Mouse (Mus musculus): ENCODE data around the gene Cdr2l. TPM values are rescaled to one million over a fixed set of nuclear protein-coding genes. Genes with fewer than 3 reads are reported as not detected.

Gene Cdr2l
- polyA plus RNA-seq, 1 experiment from 2014 or later: 18.5 TPM

DNA sequence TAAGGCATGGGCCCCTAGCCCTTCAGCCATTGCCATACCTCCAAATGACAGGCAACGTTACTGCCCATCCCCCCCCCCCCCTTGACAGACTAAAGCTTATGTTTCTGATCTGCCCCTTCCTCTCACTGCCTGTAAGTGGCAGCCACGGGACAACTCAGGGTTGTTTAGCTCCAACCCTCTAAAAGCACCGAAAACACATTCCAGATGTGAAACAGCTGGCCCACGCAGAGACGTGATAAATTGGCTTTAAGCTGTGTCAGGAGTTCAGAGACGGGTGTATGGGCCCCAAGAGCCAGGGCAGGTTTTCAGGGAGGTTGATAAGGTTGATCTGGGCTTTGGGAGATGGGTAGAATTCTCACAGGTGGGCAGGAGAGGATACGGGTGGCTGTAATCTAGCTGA lies 36.2 kb upstream of the Cdr2l start:
- H3K27me3 ChIP-seq (ENCODE audit: control insufficient read depth, insufficient read depth, low read depth, low read length): peaks cover 5% of the 10 kb centered on the region; the same call in 1 of the 2 replicates
- H3K4me2 ChIP-seq (ENCODE audit: low read length): no peak overlapping the region
- no peak overlapping the region for H3K9ac ChIP-seq (ENCODE audit: low read depth, low read length)
- H3K9me3 ChIP-seq (replicated peaks; ENCODE audit: control insufficient read depth, low read length, poor library complexity, severe bottlenecking): no peaks in the 10 kb centered on the region
- no peak for ATAC-seq
- H3K4me1 ChIP-seq (ENCODE audit: control insufficient read depth, insufficient read depth, low read length): no peaks in the 10 kb centered on the region
- H3K36me3 ChIP-seq (ENCODE audit: control insufficient read depth, insufficient read depth, low read length): peaks cover 14% of the 10 kb centered on the region
- no peak overlapping the region for H3K4me3 ChIP-seq (ENCODE audit: low read depth, low read length)
- no peak overlapping the region for H3K27ac ChIP-seq (ENCODE audit: low read length)
- 54% methylated on average over 7 of the region's 7 CpGs for WGBS

DNA sequence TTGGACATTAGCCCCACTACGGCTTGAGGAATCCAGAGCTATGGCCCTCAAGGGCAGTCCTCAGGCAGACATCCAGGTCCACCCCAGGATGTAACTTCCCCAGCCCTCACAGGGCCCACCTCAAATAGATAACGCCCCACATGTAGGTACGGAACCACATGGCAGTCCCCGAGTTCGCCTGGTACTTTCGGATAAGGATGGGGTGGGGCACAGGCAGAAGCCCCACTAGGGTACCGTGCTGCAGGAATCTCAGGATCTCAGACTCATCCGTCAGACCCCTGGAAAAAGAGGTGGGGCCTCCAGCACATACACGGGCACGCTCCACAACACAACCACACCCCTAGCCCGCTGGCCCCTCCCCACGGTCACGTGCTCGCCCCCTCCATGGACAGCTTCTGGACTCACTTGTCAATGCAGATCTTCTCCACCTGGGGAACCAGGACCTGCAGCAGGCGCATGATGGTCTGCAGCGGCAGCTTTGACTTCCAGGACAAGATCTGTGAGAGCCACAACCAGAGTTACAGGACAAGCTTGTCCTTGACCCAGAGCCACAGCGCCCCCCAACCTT lies 33.0 kb upstream of the Cdr2l start:
- Histone ChIP-seq H3K27ac (ENCODE audit: low read length) (no peak overlapping the region), H3K36me3 (ENCODE audit: control insufficient read depth, insufficient read depth, low read length) (peaks cover 23% of the 10 kb centered on the region), H3K4me2 (ENCODE audit: low read length) (no peak overlapping the region), H3K9me3 (replicated peaks; ENCODE audit: control insufficient read depth, low read length, poor library complexity, severe bottlenecking) (no peaks in the 10 kb centered on the region), H3K4me1 (ENCODE audit: control insufficient read depth, insufficient read depth, low read length) (no peaks in the 10 kb centered on the region), H3K9ac (ENCODE audit: low read depth, low read length) (no peak overlapping the region), H3K4me3 (ENCODE audit: low read depth, low read length) (no peak overlapping the region), H3K27me3 (ENCODE audit: control insufficient read depth, insufficient read depth, low read depth, low read length) (peaks cover 5% of the 10 kb centered on the region; the same call in 1 of the 2 replicates)
- no peak for ATAC-seq
- 64% methylated on average over 17 of the region's 17 CpGs for WGBS

DNA sequence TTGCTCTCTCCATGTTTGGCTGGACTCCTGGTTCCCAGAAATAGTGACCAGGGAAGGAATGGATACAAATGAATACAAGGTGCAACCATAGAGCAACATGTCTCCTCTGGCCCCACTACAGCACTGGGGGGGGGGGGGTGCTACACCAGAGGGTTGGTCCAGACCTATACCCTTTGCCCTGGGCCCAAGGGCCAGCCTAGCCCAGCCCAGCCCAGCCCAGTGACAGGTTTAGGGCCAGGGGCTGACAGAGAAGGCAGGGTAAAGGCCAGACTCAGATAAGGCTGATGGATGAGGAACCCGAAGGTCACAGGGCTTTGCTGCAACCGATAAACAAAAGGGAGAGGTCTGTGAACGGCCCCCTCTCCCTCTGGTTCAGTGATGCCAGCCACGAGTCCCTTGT lies 31.7 kb upstream of the Cdr2l start:
- H3K27ac ChIP-seq (ENCODE audit: low read length): no peak overlapping the region
- no peaks in the 10 kb centered on the region for H3K4me1 ChIP-seq (ENCODE audit: control insufficient read depth, insufficient read depth, low read length)
- H3K4me3 ChIP-seq (ENCODE audit: low read depth, low read length): no peak overlapping the region
- no peak overlapping the region for H3K4me2 ChIP-seq (ENCODE audit: low read length)
- no peaks in the 10 kb centered on the region for H3K9me3 ChIP-seq (replicated peaks; ENCODE audit: control insufficient read depth, low read length, poor library complexity, severe bottlenecking)
- no peak for ATAC-seq
- H3K9ac ChIP-seq (ENCODE audit: low read depth, low read length): no peak overlapping the region
- WGBS: 79% methylated on average over 4 of the region's 4 CpGs
- H3K36me3 ChIP-seq (ENCODE audit: control insufficient read depth, insufficient read depth, low read length): peaks cover 23% of the 10 kb centered on the region
- no peaks in the 10 kb centered on the region for H3K27me3 ChIP-seq (ENCODE audit: control insufficient read depth, insufficient read depth, low read depth, low read length)

DNA sequence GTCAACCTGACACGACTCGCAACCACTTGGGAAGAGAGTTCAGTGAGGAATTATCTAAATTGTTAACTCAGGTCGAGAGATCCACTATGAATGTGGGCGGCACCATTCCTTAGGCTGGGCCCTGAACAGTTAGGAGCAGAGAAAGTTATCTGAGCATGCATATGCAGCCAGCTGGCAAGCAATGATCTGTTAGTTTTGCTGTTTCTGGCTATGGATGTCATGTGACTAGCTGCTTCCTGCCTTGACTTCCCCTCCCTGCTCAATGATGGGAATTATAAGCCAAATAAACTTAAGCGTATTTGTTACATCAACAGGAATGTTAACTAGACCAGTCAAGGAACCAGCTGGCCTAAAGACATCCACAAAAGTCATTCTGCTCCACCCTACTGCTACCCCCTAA lies 28.3 kb upstream of the Cdr2l start:
- Histone ChIP-seq H3K4me3 (ENCODE audit: low read depth, low read length) (no peak overlapping the region), H3K36me3 (ENCODE audit: control insufficient read depth, insufficient read depth, low read length) (peaks cover 20% of the 10 kb centered on the region), H3K4me1 (ENCODE audit: control insufficient read depth, insufficient read depth, low read length) (no peaks in the 10 kb centered on the region), H3K9ac (ENCODE audit: low read depth, low read length) (no peak overlapping the region), H3K27me3 (ENCODE audit: control insufficient read depth, insufficient read depth, low read depth, low read length) (no peaks in the 10 kb centered on the region), H3K27ac (ENCODE audit: low read length) (no peak overlapping the region), H3K4me2 (ENCODE audit: low read length) (no peak overlapping the region), H3K9me3 (replicated peaks; ENCODE audit: control insufficient read depth, low read length, poor library complexity, severe bottlenecking) (no peaks in the 10 kb centered on the region)
- whole genome bisulfite sequencing: 97% methylated on average over 5 of the region's 5 CpGs
- no peak for ATAC-seq

DNA sequence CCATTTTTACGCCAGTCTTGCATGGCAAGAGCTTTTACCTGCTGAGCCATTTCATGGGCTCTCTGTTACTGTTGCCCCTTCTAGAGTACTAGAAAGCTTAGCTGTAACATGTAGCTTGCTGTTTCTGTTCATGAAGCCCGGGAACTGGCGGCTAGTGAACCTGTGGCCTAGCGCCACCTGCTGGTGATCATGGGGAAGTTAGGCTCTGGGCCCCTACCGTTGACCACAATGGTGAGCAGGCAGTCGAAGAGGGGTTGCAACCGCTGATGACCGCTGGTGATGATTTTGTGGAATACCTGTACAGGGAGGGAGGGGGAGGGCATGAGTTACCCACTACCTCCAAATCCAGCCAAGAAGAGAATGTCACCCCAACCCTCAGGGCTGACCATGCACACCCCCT lies 27.5 kb upstream of the Cdr2l start:
- ATAC-seq: peak; percentile 16; the same call in 1 of the 2 replicates
- 7% methylated on average over 8 of the region's 8 CpGs for WGBS
- peaks cover 14% of the 10 kb centered on the region; the same call in 1 of the 2 replicates for H3K36me3 ChIP-seq (ENCODE audit: control insufficient read depth, insufficient read depth, low read length)
- H3K27me3 ChIP-seq (ENCODE audit: control insufficient read depth, insufficient read depth, low read depth, low read length): no peaks in the 10 kb centered on the region
- H3K4me1 ChIP-seq (ENCODE audit: control insufficient read depth, insufficient read depth, low read length): peaks cover 4% of the 10 kb centered on the region
- H3K4me2 ChIP-seq (ENCODE audit: low read length): no peak overlapping the region
- H3K9ac ChIP-seq (ENCODE audit: low read depth, low read length): no peak overlapping the region
- no peaks in the 10 kb centered on the region for H3K9me3 ChIP-seq (replicated peaks; ENCODE audit: control insufficient read depth, low read length, poor library complexity, severe bottlenecking)
- H3K27ac ChIP-seq (ENCODE audit: low read length): no peak overlapping the region
- H3K4me3 ChIP-seq (ENCODE audit: low read depth, low read length): no peak overlapping the region

DNA sequence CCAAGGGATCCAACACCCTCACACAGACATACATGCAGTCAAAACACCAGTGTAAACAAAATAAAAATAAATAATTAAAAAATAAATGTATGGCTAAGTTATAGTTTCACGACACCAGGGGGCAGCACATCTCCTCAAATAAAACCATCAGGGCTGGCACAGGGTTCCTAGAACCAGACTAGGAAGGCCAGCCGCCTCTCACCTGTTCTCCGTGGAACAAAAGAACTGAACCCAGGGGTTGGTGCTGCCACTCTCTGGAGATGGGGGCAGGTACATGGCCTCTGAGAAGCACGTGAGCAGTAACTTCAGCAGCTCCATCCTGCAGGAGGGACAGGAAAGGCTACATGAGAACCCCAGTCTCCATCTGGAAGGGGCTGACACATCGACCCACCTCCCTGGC lies 23.2 kb upstream of the Cdr2l start:
- H3K27ac ChIP-seq (ENCODE audit: low read length): peak overlapping the region; percentile 39; the same call in 1 of the 2 replicates
- H3K4me2 ChIP-seq (ENCODE audit: low read length): no peak overlapping the region
- peak overlapping the region; percentile 50 for H3K9ac ChIP-seq (ENCODE audit: low read depth, low read length)
- peaks cover 4% of the 10 kb centered on the region for H3K4me1 ChIP-seq (ENCODE audit: control insufficient read depth, insufficient read depth, low read length)
- H3K27me3 ChIP-seq (ENCODE audit: control insufficient read depth, insufficient read depth, low read depth, low read length): no peaks in the 10 kb centered on the region
- no peaks in the 10 kb centered on the region; the same call in 1 of the 2 replicates for H3K36me3 ChIP-seq (ENCODE audit: control insufficient read depth, insufficient read depth, low read length)
- 23% methylated on average over 5 of the region's 5 CpGs for WGBS
- peak; percentile 41; the same call in 1 of the 2 replicates for ATAC-seq
- H3K9me3 ChIP-seq (replicated peaks; ENCODE audit: control insufficient read depth, low read length, poor library complexity, severe bottlenecking): no peaks in the 10 kb centered on the region
- no peak overlapping the region for H3K4me3 ChIP-seq (ENCODE audit: low read depth, low read length)

DNA sequence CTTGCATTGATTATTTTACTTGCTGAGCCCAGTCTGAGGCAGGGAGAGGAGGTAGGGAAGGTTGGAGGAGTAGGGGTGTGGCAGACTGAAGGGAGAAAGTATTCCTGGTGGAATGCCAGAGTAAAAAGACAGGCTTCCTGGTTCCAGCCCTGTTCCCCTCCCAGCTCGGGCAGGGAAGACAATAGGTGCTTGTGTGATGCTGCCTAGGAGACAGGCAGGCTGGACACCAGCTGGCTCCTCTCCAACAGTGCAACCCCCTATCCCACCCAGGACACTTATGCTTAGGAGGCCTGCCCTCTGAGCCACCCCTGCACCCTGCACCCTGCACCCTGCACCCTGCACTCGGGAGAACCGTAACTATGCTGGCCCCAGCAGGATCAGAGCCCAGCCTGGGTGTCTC lies 22.4 kb upstream of the Cdr2l start:
- no peak overlapping the region for H3K4me2 ChIP-seq (ENCODE audit: low read length)
- H3K4me1 ChIP-seq (ENCODE audit: control insufficient read depth, insufficient read depth, low read length): peaks cover 4% of the 10 kb centered on the region
- no peaks in the 10 kb centered on the region for H3K9me3 ChIP-seq (replicated peaks; ENCODE audit: control insufficient read depth, low read length, poor library complexity, severe bottlenecking)
- H3K36me3 ChIP-seq (ENCODE audit: control insufficient read depth, insufficient read depth, low read length): no peaks in the 10 kb centered on the region; the same call in 1 of the 2 replicates
- H3K27ac ChIP-seq (ENCODE audit: low read length): peak overlapping the region; percentile 39; the same call in 1 of the 2 replicates
- WGBS: 37% methylated on average over 3 of the region's 3 CpGs
- H3K4me3 ChIP-seq (ENCODE audit: low read depth, low read length): no peak overlapping the region
- H3K9ac ChIP-seq (ENCODE audit: low read depth, low read length): no peak overlapping the region
- H3K27me3 ChIP-seq (ENCODE audit: control insufficient read depth, insufficient read depth, low read depth, low read length): no peaks in the 10 kb centered on the region
- no peak for ATAC-seq

DNA sequence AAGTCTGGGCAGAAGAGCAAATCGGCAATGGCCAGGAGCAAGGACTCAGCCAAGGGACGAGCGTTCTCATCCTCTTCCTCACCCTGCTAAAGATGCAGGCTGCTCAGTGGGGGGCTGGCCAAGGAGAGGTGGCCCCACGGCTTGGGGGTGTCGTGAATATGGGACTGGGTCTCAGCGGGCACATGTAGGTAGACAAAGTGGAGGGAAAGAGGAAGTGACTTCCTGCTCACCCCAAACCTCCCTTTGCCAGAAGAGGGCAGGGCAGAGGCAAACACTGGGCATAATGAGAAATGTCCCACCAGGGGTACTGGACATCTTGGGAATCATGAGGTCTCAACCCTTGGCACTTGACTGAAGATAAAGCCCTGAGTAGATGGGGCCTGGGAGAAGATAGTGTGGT lies 22.0 kb upstream of the Cdr2l start:
- H3K4me2 ChIP-seq (ENCODE audit: low read length): no peak overlapping the region
- H3K4me3 ChIP-seq (ENCODE audit: low read depth, low read length): no peak overlapping the region
- no peaks in the 10 kb centered on the region for H3K27me3 ChIP-seq (ENCODE audit: control insufficient read depth, insufficient read depth, low read depth, low read length)
- peaks cover 4% of the 10 kb centered on the region for H3K4me1 ChIP-seq (ENCODE audit: control insufficient read depth, insufficient read depth, low read length)
- no peak for ATAC-seq
- H3K9me3 ChIP-seq (replicated peaks; ENCODE audit: control insufficient read depth, low read length, poor library complexity, severe bottlenecking): no peaks in the 10 kb centered on the region
- WGBS: 61% methylated on average over 6 of the region's 6 CpGs
- H3K36me3 ChIP-seq (ENCODE audit: control insufficient read depth, insufficient read depth, low read length): no peaks in the 10 kb centered on the region; the same call in 1 of the 2 replicates
- peak overlapping the region; percentile 29; the same call in 1 of the 2 replicates for H3K27ac ChIP-seq (ENCODE audit: low read length)
- no peak overlapping the region for H3K9ac ChIP-seq (ENCODE audit: low read depth, low read length)

DNA sequence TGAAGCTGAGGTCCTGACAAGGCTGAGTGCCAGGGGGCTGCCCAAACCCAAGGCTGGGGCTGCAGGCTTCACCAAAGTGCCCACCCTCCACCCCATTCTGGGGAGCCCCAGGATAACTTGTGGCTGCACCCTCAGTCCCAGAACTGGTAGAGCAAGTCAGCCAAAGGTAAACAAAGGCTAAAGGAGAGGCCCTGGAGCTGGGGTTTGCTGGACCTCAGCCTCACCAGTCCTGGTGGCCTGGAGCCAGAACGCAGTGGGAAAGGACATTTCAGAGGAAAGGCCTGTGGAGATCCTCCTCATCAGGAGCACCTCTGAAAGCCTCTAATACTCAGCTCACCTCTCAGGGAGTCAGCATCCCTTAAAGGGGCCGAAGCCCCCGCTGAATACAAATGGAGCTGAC lies 17.6 kb upstream of the Cdr2l start:
- H3K9me3 ChIP-seq (replicated peaks; ENCODE audit: control insufficient read depth, low read length, poor library complexity, severe bottlenecking): no peaks in the 10 kb centered on the region
- no peak overlapping the region for H3K4me3 ChIP-seq (ENCODE audit: low read depth, low read length)
- H3K9ac ChIP-seq (ENCODE audit: low read depth, low read length): no peak overlapping the region
- H3K4me1 ChIP-seq (ENCODE audit: control insufficient read depth, insufficient read depth, low read length): peaks cover 11% of the 10 kb centered on the region
- no peaks in the 10 kb centered on the region for H3K36me3 ChIP-seq (ENCODE audit: control insufficient read depth, insufficient read depth, low read length)
- H3K27me3 ChIP-seq (ENCODE audit: control insufficient read depth, insufficient read depth, low read depth, low read length): no peaks in the 10 kb centered on the region
- no peak overlapping the region for H3K27ac ChIP-seq (ENCODE audit: low read length)
- ATAC-seq: no peak
- WGBS: 84% methylated on average over 3 of the region's 3 CpGs
- no peak overlapping the region for H3K4me2 ChIP-seq (ENCODE audit: low read length)
